Mouse (Mus musculus): ENCODE results near the gene Pax6. TPM values are rescaled to one million over a fixed set of nuclear protein-coding genes. Genes with fewer than 3 reads are reported as not detected.

Gene Pax6
- polyA plus RNA-seq, 1 experiment = 63.3 TPM

DNA sequence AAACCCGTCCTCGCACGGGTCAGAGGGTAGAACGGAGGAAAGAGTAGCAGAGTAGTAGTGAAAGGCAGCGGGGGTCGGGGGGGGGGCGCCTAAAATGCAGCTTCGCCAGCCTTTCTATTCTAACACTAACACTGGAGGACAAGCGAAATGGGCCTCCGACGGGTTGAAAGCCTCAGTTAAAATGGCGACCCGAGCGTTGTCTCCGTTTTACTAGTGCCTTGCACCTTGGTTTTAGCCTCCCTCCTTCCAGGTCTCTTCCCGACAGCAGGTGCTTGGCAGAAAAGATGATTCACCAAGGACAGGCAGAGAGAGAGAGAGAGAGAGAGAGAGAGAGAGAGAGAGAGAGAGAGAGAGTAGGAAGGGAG, 3.9 kb downstream of the Pax6 start:
- no peak for TF ChIP-seq CTCF (IDR thresholded peaks at IDR 0.05; ENCODE audit: borderline replicate concordance, extremely low read depth, insufficient read depth, insufficient read length)
- no peak for TF ChIP-seq POLR2A (IDR thresholded peaks at IDR 0.05; ENCODE audit: borderline replicate concordance, extremely low read depth, insufficient read depth, insufficient read length, poor library complexity, severe bottlenecking)
- DNase-seq (ENCODE audit: low read depth) = peak; percentile 62

DNA sequence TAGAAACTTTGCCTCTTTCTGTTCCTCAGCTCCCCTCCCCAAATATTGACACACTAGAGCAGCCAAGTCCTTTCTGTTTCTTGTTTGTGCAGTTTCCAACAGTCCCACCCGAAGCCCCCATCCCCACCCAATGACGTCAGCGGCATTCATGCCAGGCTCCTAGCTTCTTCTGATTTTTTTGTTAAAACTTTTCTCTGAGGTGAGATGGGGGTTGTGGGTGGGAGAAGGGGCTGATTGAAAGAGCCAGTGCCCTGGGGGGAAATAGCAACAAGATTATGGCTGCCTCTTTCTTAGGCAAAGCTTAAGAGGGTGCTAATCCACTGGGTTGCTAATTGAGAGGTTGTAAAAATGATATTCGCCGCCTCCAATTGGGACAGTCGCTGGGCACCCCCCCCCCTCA, 4.4 kb downstream of the Pax6 start:
- DNase-seq (ENCODE audit: low read depth) = peak; percentile 93

DNA sequence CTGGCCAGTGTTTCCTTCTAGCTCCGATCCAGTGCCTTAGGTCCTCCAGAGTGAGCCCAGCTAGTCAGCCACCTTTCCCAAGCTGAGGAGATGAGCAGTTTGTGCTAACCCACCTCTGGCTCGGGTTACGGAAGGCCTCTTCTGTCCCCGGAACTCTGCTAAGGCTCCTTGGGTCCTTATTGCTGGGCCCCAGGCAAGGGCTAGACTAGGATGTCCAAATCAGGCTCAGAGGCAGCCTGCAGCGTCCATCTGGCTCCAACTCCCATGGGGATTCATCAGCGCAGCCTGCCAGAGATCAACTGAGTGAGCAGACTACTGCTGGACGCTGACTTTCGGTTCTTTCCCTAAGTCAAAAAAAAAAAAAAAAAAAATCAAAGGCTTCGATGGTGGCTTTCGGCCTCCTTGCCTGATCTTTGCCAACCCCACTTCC, 4.9 kb downstream of the Pax6 start:
- DNase-seq (ENCODE audit: low read depth) = peak; percentile 67
- no peak for TF ChIP-seq POLR2A (IDR thresholded peaks at IDR 0.05; ENCODE audit: borderline replicate concordance, extremely low read depth, insufficient read depth, insufficient read length, poor library complexity, severe bottlenecking)

More for the DNA sequence above, 4.4 kb downstream of the Pax6 start:
- TF ChIP-seq CTCF (IDR thresholded peaks at IDR 0.05; ENCODE audit: borderline replicate concordance, extremely low read depth, insufficient read depth, insufficient read length) (no peak), POLR2A (IDR thresholded peaks at IDR 0.05; ENCODE audit: borderline replicate concordance, extremely low read depth, insufficient read depth, insufficient read length, poor library complexity, severe bottlenecking) (no peak)

DNA sequence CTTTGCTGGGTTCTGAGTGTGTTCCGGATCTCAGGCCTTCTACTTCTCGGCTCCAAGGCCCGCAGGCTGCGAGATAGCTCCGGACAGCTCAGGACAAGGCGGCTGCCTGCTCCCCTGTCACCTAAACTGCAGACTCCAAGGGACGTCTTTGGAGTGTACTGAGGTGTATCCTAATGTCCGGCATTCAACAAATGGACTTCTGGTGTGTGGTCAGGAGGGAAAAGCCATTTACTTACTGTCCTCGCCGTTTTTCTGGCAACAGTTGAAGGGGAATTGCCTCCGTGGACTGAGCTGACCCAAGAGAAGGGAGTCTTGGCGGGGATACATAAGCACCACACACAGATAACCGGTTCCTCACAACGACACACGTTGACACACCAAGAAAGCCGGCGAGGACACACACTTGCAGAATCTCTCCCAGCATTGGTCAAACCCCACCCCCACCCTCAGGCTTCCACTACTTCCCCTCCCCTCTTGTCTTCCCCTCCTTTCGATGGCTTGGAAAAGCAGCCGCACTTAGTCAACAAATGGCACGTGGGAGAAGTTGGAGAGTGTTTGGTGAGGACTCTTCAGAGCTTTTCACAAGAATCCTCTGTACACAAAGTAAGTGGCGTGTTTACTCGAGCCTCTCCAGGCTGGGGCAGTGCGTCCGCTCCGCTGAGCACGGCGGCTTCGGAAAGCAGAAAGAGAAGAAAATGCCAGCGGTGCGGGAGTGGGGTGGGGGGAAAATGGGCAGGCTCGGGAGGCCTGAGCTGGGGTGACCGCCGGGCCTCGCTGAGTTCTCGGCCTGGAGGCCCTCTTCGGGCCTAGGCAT, 5.6 kb downstream of the Pax6 start:
- peak; percentile 81 for DNase-seq (ENCODE audit: low read depth)
- TF ChIP-seq CTCF (IDR thresholded peaks at IDR 0.05; ENCODE audit: borderline replicate concordance, extremely low read depth, insufficient read depth, insufficient read length) (no peak), POLR2A (IDR thresholded peaks at IDR 0.05; ENCODE audit: borderline replicate concordance, extremely low read depth, insufficient read depth, insufficient read length, poor library complexity, severe bottlenecking) (no peak)

DNA sequence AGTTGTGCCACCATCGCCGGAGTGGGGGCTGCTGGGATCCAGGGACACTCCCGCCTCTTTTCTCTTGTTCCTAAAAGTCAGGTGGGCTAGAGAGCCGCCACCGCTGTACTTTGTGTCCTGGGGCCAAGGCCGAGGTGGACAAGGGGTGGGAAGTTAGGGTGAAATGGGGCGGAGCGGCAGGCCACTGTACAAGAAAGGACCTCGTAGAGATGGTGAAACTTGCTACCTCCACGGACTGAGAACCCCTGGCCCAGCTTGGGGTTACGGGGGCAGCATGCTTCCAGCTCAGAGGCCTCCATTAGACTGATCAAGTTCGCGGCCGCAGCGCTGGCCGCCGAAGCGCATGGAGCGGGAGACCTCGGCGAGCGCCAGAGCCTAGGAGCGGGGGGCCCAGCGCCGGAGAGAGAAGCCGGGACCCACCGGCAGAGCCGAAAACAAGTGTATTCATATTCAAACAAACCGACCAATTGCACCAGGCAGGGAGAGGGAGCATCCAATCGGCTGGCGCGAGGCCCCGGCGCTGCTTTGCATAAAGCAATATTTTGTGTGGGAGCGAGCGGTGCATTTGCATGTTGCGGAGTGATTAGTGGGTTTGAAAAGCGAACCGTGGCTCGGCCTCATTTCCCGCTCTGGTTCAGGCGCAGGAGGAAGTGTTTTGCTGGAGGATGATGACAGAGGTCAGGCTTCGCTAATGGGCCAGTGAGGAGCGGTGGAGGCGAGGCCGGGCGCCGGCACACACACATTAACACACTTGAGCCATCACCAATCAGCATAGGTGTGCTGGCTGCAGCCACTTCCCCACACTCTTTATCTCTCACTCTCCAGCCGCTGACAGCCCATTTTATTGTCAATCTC, 6.4 kb downstream of the Pax6 start:
- DNase-seq (ENCODE audit: low read depth) = peak; percentile 98
- no peak for TF ChIP-seq CTCF (IDR thresholded peaks at IDR 0.05; ENCODE audit: borderline replicate concordance, extremely low read depth, insufficient read depth, insufficient read length)
- 0 out of 2 replicates have a peak, but pooled peaks have one; percentile 23 for TF ChIP-seq POLR2A (IDR thresholded peaks at IDR 0.05; ENCODE audit: borderline replicate concordance, extremely low read depth, insufficient read depth, insufficient read length, poor library complexity, severe bottlenecking)

DNA sequence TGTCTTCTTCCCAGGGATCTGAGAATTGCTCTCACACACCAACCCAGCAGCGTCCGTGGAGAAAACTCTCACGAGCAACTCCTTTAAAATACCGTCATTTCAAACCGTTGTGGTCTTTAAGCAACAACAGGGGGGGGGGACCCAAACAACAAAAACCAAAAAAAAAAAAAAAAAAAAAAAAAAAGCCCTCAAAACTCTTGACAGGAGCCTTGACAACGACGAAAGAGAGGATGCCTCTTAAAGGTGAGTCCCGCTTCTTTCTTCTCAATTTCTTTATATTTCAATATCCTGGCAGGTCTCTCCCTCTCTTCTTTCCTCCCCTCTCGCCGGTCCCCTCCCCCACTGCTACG, 7.0 kb downstream of the Pax6 start:
- no peak for DNase-seq (ENCODE audit: low read depth)
- TF ChIP-seq POLR2A (IDR thresholded peaks at IDR 0.05; ENCODE audit: borderline replicate concordance, extremely low read depth, insufficient read depth, insufficient read length, poor library complexity, severe bottlenecking) = no peak
- no peak for TF ChIP-seq CTCF (IDR thresholded peaks at IDR 0.05; ENCODE audit: borderline replicate concordance, extremely low read depth, insufficient read depth, insufficient read length)

DNA sequence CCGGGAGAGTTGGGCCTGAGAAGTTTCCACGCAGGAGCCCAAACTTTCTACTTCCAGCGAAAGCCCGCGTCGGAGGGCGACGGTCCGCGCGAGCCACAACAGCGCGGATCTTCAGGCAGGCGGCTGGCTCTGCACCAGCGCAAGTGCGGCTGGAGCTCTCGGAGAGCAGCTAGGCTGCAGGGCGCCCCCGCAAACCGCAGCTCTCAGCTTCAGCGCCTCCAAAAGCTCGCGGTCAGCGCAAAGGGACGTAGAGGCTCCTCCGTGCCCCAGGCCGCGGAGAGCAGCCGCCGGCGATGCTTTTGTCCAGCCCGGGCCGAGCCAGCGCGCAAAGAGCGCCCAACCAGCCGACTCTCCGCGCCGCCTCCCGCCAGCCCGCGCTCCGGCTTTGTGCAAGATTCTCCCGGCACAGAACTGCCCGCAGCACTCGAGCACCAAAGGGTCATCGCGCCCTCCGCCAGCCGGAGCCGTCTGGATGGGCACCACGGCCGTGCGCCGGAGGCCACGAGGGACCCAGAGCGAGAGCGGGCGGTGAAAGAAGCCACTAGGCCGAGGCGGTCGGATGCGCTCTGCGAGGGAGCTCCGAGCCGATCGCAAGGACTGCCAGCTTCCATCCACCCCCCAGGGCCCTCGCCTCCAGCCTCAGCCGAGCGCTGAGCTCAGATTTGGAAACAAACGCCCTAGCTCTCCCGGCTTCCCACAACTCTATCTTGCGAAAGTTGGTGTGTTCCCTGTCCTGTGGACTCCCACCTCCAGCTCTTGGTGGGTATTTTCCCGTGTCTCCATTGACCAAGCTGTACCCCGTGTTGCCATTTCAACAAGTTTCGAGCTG, 7.6 kb downstream of the Pax6 start:
- TF ChIP-seq POLR2A (IDR thresholded peaks at IDR 0.05; ENCODE audit: borderline replicate concordance, extremely low read depth, insufficient read depth, insufficient read length, poor library complexity, severe bottlenecking) = no peak
- TF ChIP-seq CTCF (IDR thresholded peaks at IDR 0.05; ENCODE audit: borderline replicate concordance, extremely low read depth, insufficient read depth, insufficient read length) = no peak
- DNase-seq (ENCODE audit: low read depth) = peak; percentile 72

DNA sequence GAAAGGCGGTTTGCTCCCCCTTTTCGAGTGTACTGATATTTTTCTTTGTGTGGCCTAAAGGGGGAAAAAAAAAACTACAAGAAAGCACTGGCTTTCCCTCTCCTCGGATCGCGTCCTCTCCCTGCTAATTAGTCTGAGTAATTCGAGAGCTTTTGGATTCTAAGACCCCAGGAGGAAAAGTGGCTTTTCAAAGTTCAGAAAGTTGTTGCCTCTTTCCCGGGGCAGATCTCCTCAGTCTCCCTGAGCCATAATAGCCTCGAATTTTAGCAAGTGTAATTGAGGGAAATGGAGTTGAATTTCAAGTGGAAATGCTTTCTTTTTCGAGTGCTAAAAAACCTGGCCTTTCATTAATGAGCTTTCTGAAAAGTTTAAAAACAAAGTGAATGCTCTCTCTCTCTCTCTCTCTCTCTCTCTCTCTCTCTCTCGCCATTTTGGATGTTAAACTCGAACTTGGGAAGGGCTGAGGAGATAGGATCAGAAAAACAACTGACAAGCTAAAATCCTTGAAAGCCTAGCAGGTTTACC, 8.3 kb downstream of the Pax6 start:
- DNase-seq (ENCODE audit: low read depth) = peak; percentile 52
- TF ChIP-seq POLR2A (IDR thresholded peaks at IDR 0.05; ENCODE audit: borderline replicate concordance, extremely low read depth, insufficient read depth, insufficient read length, poor library complexity, severe bottlenecking) (no peak), CTCF (IDR thresholded peaks at IDR 0.05; ENCODE audit: borderline replicate concordance, extremely low read depth, insufficient read depth, insufficient read length) (no peak)

DNA sequence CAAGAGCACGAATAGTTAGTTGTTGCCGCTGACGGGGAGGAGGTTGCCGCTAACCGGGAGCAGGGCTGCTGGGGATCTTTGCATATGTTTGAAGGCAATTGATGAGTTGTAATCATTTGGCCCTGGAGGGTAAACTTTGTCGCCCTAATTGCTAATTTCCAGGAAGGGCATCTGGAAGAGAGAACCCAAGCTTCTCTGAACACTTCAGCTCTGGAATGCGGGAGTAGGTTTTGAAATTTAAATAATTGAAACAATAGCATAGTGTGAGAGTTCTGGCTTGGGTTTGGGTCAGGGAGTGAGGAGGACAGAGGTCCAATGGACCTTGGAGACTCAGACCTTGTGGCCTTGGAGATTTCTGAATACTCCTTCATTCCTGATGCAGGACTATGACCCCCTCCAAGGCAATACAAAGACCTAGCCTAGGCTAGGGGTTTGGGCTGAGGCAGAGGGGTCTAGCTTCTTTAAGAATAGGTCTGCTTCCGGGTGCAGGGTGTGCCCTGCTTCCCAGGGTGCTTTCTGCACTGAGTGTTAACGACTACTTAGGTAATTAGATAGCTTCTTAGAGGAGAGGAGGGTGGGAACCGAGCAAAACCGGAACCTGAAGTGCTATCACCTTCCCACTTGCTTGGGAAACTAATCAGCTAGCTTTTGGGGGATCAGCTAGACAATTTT, 8.9 kb downstream of the Pax6 start:
- TF ChIP-seq POLR2A (IDR thresholded peaks at IDR 0.05; ENCODE audit: borderline replicate concordance, extremely low read depth, insufficient read depth, insufficient read length, poor library complexity, severe bottlenecking) (no peak), CTCF (IDR thresholded peaks at IDR 0.05; ENCODE audit: borderline replicate concordance, extremely low read depth, insufficient read depth, insufficient read length) (no peak)
- peak; percentile 56 for DNase-seq (ENCODE audit: low read depth)

- DNase-seq (ENCODE audit: low read depth) = peak; percentile 44
- TF ChIP-seq POLR2A (IDR thresholded peaks at IDR 0.05; ENCODE audit: borderline replicate concordance, extremely low read depth, insufficient read depth, insufficient read length, poor library complexity, severe bottlenecking) (no peak), CTCF (IDR thresholded peaks at IDR 0.05; ENCODE audit: borderline replicate concordance, extremely low read depth, insufficient read depth, insufficient read length) (no peak)
Measured at GRCm38 (mm10) chr2:105678306-105678705, 9.6 kb downstream of the Pax6 start.

All from brain, embryonic 14.5 days (tissue).